Mouse (Mus musculus): ENCODE data around the gene Ppp1r9a. TPM values are rescaled to one million over a fixed set of nuclear protein-coding genes. Genes with fewer than 3 reads are reported as not detected.

The Ppp1r9a gene
- polyA plus RNA-seq, 1 experiment from 2014 or later: 17.8 TPM

DNA sequence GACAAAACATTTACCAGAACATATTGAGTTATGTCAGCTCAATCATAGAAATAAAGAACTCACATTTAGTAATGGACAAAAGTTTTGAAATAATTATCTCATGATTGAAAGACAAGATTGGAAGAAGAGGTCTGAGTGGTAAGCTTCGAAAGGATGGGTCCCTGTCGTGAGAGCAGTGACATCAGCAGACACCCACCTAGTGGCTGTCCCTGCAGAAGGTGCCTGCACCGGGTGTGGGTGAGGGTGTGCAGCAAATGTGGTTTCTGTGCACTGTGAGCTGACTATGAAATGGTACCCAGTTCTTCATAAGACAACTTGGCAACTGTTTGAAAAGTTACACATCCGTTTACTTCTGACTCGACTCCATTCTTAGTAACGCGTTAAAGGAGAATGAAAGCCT, 173.0 kb downstream of the Ppp1r9a start:
- H3K27ac ChIP-seq (ENCODE audit: low read depth, low read length): no peak overlapping the region
- DNase-seq (ENCODE audit: low spot score, missing footprints): peak; percentile 53
- no peak overlapping the region for H3K9ac ChIP-seq (ENCODE audit: low read length)
- H3K4me2 ChIP-seq: no peak overlapping the region
- H3K4me1 ChIP-seq (ENCODE audit: control insufficient read depth, insufficient read depth, low read length): peaks cover 7% of the 10 kb centered on the region
- H3K27me3 ChIP-seq (ENCODE audit: control insufficient read depth, insufficient read depth, low read length): no peaks in the 10 kb centered on the region
- no peaks in the 10 kb centered on the region for H3K36me3 ChIP-seq (ENCODE audit: control insufficient read depth, insufficient read depth, low read length)
- no peaks in the 10 kb centered on the region for H3K9me3 ChIP-seq (ENCODE audit: control insufficient read depth, low read length)
- 92% methylated on average over 7 of the region's 7 CpGs for WGBS
- no peak overlapping the region for H3K4me3 ChIP-seq (ENCODE audit: low read depth, low read length)
- no peak for ATAC-seq (ENCODE audit: low FRiP score)

DNA sequence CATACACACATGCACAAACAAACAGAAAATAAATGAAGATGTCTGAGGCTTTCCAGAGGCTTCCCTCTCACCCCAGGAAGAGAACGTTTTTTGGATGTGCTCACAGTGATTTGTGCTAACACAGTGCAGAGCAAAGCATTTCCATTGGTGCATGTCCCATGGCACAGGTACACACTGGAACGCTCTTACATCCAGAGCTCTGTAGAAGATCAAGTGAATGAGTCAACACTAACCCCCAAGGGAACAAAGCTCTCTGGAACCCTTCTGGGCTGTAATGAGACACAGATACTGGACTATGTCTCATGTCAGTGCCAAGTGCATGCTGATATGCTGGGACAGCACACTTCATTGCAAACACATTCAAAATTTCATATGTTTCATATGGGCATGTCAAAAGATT, 175.3 kb downstream of the Ppp1r9a start:
- Histone ChIP-seq H3K9ac (ENCODE audit: low read length) (no peak overlapping the region), H3K9me3 (ENCODE audit: control insufficient read depth, low read length) (no peaks in the 10 kb centered on the region), H3K36me3 (ENCODE audit: control insufficient read depth, insufficient read depth, low read length) (no peaks in the 10 kb centered on the region), H3K4me1 (ENCODE audit: control insufficient read depth, insufficient read depth, low read length) (peaks cover 16% of the 10 kb centered on the region), H3K4me2 (no peak overlapping the region), H3K27me3 (ENCODE audit: control insufficient read depth, insufficient read depth, low read length) (no peaks in the 10 kb centered on the region), H3K4me3 (ENCODE audit: low read depth, low read length) (no peak overlapping the region), H3K27ac (ENCODE audit: low read depth, low read length) (no peak overlapping the region)
- DNase-seq (ENCODE audit: low spot score, missing footprints) (peak; percentile 44), ATAC-seq (ENCODE audit: low FRiP score) (no peak)
- 83% methylated on average over 2 of the region's 2 CpGs for WGBS

DNA sequence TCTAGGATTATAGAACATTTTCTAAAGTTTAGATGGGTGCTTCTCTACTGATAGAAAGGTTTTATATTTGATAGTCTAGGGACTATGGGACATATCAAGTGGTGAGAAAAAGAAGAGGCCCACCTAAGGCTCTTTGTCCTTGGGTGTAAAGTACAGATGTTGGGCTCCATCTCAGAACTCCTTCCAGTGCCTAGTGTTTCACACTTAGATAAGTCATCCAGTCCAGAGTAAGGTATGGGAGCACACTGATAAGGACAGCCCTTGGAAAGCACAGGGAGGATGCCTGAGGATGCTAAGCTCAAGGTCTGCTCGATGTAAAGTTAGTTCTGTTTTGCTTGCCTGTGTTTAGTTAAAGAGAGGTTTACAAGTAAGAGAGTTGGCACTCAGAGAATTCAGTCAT, 176.4 kb downstream of the Ppp1r9a start:
- no peak overlapping the region for H3K9ac ChIP-seq (ENCODE audit: low read length)
- H3K27ac ChIP-seq (ENCODE audit: low read depth, low read length): no peak overlapping the region
- no peaks in the 10 kb centered on the region for H3K36me3 ChIP-seq (ENCODE audit: control insufficient read depth, insufficient read depth, low read length)
- peaks cover 16% of the 10 kb centered on the region for H3K4me1 ChIP-seq (ENCODE audit: control insufficient read depth, insufficient read depth, low read length)
- H3K4me3 ChIP-seq (ENCODE audit: low read depth, low read length): no peak overlapping the region
- H3K4me2 ChIP-seq: no peak overlapping the region
- 94% methylated on average over 1 of the region's 1 CpGs for WGBS
- no peaks in the 10 kb centered on the region for H3K9me3 ChIP-seq (ENCODE audit: control insufficient read depth, low read length)
- no peak for ATAC-seq (ENCODE audit: low FRiP score)
- no peaks in the 10 kb centered on the region for H3K27me3 ChIP-seq (ENCODE audit: control insufficient read depth, insufficient read depth, low read length)
- no peak for DNase-seq (ENCODE audit: low spot score, missing footprints)

DNA sequence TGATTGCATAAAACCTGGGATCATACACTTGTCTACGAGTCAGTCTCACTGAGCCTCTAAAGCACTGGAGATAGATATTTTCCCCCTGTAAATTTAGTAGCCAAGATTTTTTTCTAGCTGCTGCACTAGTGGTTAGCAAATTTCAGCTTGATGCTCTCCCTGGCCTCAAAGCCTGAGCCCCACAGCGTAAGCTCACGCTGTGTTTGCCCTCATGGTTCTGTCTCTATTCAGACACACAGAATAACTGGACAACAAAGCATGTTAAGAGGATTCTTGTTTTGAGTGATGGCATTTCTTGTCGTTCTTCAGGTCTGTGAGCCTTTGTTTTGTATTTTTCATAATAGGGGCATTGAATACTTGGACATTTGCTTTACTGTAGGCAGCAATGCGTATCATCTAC, 177.4 kb downstream of the Ppp1r9a start:
- no peaks in the 10 kb centered on the region for H3K27me3 ChIP-seq (ENCODE audit: control insufficient read depth, insufficient read depth, low read length)
- WGBS: 37% methylated on average over 5 of the region's 5 CpGs
- ATAC-seq (ENCODE audit: low FRiP score) (peak; percentile 72; the same call in 1 of the 2 replicates), DNase-seq (ENCODE audit: low spot score, missing footprints) (peak; percentile 88)
- H3K36me3 ChIP-seq (ENCODE audit: control insufficient read depth, insufficient read depth, low read length): no peaks in the 10 kb centered on the region
- H3K4me1 ChIP-seq (ENCODE audit: control insufficient read depth, insufficient read depth, low read length): peaks cover 16% of the 10 kb centered on the region
- no peak overlapping the region for H3K9ac ChIP-seq (ENCODE audit: low read length)
- no peak overlapping the region for H3K4me3 ChIP-seq (ENCODE audit: low read depth, low read length)
- no peak overlapping the region for H3K27ac ChIP-seq (ENCODE audit: low read depth, low read length)
- H3K4me2 ChIP-seq: no peak overlapping the region
- H3K9me3 ChIP-seq (ENCODE audit: control insufficient read depth, low read length): no peaks in the 10 kb centered on the region

DNA sequence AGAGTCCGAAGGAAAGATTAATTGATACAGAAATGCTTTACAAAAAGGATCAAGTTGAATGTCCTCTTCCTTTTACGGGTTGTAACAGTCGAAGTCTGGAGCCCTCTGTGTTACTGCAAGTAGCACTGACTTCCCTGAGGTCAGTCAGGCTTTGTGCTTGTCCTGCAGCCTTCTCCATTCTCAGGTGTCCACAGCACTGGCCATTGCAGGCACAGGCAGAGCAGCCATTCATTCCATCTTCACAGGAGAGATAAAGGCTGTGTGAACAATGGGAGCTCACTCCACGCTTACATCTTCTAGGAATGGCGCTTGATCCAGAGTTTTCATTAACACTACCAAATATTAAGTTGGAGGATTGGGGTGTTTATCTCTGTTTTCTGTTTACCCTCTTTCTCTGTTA, 177.8 kb downstream of the Ppp1r9a start:
- Histone ChIP-seq H3K9ac (ENCODE audit: low read length) (no peak overlapping the region), H3K36me3 (ENCODE audit: control insufficient read depth, insufficient read depth, low read length) (no peaks in the 10 kb centered on the region), H3K27me3 (ENCODE audit: control insufficient read depth, insufficient read depth, low read length) (no peaks in the 10 kb centered on the region), H3K4me2 (no peak overlapping the region), H3K9me3 (ENCODE audit: control insufficient read depth, low read length) (no peaks in the 10 kb centered on the region), H3K4me1 (ENCODE audit: control insufficient read depth, insufficient read depth, low read length) (peaks cover 16% of the 10 kb centered on the region), H3K4me3 (ENCODE audit: low read depth, low read length) (no peak overlapping the region), H3K27ac (ENCODE audit: low read depth, low read length) (peak overlapping the region; percentile 16; the same call in 1 of the 2 replicates)
- ATAC-seq (ENCODE audit: low FRiP score) (peak; percentile 50; the same call in 1 of the 2 replicates), DNase-seq (ENCODE audit: low spot score, missing footprints) (no peak)
- WGBS: 45% methylated on average over 5 of the region's 5 CpGs

DNA sequence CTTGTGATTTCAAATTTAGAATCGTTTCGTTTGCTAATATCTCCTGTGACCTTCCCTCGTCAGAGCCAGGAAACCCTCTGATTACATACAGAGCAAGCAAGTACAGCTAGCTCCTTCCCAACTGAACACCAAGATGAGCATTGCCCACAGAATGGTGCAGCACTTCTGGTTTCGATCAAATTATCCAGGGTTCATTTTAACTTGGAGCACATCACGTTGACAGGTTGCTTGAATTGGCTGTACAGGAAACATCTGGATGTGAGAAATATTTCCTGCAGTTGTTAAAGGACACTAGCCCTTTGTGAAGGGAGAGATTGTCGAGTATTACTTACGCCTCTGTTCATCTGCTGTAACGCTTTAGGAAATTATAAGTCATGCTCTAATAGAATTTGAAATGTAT, 178.4 kb downstream of the Ppp1r9a start:
- no peak for ATAC-seq (ENCODE audit: low FRiP score)
- Histone ChIP-seq H3K4me1 (ENCODE audit: control insufficient read depth, insufficient read depth, low read length) (peaks cover 16% of the 10 kb centered on the region), H3K36me3 (ENCODE audit: control insufficient read depth, insufficient read depth, low read length) (no peaks in the 10 kb centered on the region), H3K4me3 (ENCODE audit: low read depth, low read length) (no peak overlapping the region), H3K4me2 (no peak overlapping the region), H3K9me3 (ENCODE audit: control insufficient read depth, low read length) (no peaks in the 10 kb centered on the region), H3K27ac (ENCODE audit: low read depth, low read length) (peak overlapping the region; percentile 16; the same call in 1 of the 2 replicates), H3K27me3 (ENCODE audit: control insufficient read depth, insufficient read depth, low read length) (no peaks in the 10 kb centered on the region), H3K9ac (ENCODE audit: low read length) (no peak overlapping the region)
- no peak for DNase-seq (ENCODE audit: low spot score, missing footprints)
- 70% methylated on average over 8 of the region's 8 CpGs for WGBS

DNA sequence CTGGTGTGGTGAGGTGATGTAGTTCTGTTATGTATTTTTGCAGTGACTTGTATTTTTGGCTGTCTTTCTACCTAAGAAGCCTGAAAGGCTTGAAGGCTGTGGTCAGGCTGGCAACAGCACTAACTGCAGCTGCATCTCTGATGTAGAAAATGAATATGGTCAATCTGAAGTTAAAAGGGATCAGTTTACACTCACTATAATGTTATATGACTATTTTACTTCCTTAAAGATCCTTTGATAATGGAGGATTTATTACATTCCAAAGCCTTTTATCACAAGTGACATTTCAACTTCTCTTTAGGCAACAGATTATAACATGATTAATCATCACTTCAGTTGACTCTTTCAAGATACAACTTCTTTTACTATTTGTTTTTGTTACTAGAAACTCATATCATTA, 179.4 kb downstream of the Ppp1r9a start:
- ATAC-seq (ENCODE audit: low FRiP score): no peak
- Histone ChIP-seq H3K4me1 (ENCODE audit: control insufficient read depth, insufficient read depth, low read length) (peaks cover 16% of the 10 kb centered on the region), H3K27ac (ENCODE audit: low read depth, low read length) (no peak overlapping the region), H3K4me2 (no peak overlapping the region), H3K9ac (ENCODE audit: low read length) (no peak overlapping the region), H3K4me3 (ENCODE audit: low read depth, low read length) (no peak overlapping the region), H3K36me3 (ENCODE audit: control insufficient read depth, insufficient read depth, low read length) (no peaks in the 10 kb centered on the region), H3K27me3 (ENCODE audit: control insufficient read depth, insufficient read depth, low read length) (no peaks in the 10 kb centered on the region), H3K9me3 (ENCODE audit: control insufficient read depth, low read length) (no peaks in the 10 kb centered on the region)
- no peak for DNase-seq (ENCODE audit: low spot score, missing footprints)

DNA sequence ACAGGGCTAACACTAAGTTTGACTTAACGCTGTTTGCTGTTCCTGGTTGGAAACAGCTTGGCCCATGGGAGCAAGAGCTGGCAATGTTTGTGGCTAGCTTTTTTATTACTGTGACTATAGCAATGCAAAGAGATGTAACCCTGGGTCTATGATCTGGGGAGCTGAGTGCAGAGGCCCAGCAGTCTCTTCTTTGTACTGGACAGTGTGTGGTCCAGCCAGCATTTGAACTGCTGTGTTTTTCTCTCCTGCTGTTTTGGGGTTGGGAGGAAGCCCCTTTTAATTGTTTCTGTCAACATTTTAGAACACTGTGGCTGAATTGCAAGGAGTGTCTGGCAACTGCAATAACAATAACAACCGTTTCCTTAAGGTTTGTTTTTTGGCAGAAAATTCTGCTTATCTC, 180.0 kb downstream of the Ppp1r9a start:
- Histone ChIP-seq H3K27me3 (ENCODE audit: control insufficient read depth, insufficient read depth, low read length) (no peaks in the 10 kb centered on the region), H3K4me2 (no peak overlapping the region), H3K36me3 (ENCODE audit: control insufficient read depth, insufficient read depth, low read length) (no peaks in the 10 kb centered on the region), H3K27ac (ENCODE audit: low read depth, low read length) (no peak overlapping the region), H3K4me3 (ENCODE audit: low read depth, low read length) (no peak overlapping the region), H3K4me1 (ENCODE audit: control insufficient read depth, insufficient read depth, low read length) (peaks cover 16% of the 10 kb centered on the region), H3K9me3 (ENCODE audit: control insufficient read depth, low read length) (no peaks in the 10 kb centered on the region), H3K9ac (ENCODE audit: low read length) (no peak overlapping the region)
- no peak for DNase-seq (ENCODE audit: low spot score, missing footprints)
- WGBS: 37% methylated on average over 2 of the region's 2 CpGs
- no peak for ATAC-seq (ENCODE audit: low FRiP score)

DNA sequence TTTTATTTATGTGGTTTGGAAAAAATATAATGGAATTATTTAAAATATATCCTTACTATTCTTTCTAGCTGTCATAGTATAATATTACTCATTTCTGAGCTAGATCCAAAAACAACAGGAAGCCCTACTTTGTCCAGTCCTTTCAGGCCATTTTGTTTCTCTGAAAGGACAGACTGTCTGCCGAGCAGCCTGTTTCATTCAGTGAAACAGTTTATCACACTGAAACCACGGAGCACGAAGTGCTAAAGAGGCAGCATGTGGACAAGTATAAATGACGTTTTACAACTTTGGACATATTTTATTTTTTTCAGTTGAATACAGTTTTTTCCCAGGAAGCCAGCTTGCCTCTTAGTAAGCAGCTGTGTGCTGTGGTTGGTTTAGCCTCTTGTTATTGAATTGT, 181.2 kb downstream of the Ppp1r9a start:
- WGBS: 54% methylated on average over 4 of the region's 4 CpGs
- peaks cover 16% of the 10 kb centered on the region for H3K4me1 ChIP-seq (ENCODE audit: control insufficient read depth, insufficient read depth, low read length)
- H3K27me3 ChIP-seq (ENCODE audit: control insufficient read depth, insufficient read depth, low read length): no peaks in the 10 kb centered on the region
- H3K4me3 ChIP-seq (ENCODE audit: low read depth, low read length): no peak overlapping the region
- no peak overlapping the region for H3K9ac ChIP-seq (ENCODE audit: low read length)
- no peaks in the 10 kb centered on the region for H3K9me3 ChIP-seq (ENCODE audit: control insufficient read depth, low read length)
- DNase-seq (ENCODE audit: low spot score, missing footprints): no peak
- H3K27ac ChIP-seq (ENCODE audit: low read depth, low read length): no peak overlapping the region
- no peaks in the 10 kb centered on the region for H3K36me3 ChIP-seq (ENCODE audit: control insufficient read depth, insufficient read depth, low read length)
- ATAC-seq (ENCODE audit: low FRiP score): no peak
- H3K4me2 ChIP-seq: no peak overlapping the region

DNA sequence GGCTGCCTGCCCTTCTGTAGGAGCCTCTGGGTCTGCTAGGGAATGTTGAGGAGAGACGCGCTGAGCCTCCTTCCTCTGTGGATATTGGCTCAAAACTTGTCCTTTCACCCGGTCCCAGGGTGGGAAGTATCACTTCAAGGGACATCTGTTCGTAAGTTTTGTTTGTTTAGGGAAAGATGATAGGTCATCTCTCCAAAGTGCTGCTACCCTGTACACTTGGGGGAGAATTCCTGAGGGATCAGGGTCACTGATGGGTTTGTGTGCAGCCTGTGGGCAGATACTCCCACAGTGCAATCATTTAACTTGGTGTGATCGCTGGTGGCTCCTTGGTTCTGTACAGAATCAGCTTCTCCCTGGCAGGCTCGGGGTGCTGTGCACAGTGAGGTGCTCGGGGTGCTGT, 189.2 kb downstream of the Ppp1r9a start:
- Histone ChIP-seq H3K27me3 (ENCODE audit: control insufficient read depth, insufficient read depth, low read length) (no peaks in the 10 kb centered on the region), H3K27ac (ENCODE audit: low read depth, low read length) (no peak overlapping the region), H3K4me3 (ENCODE audit: low read depth, low read length) (no peak overlapping the region), H3K4me2 (no peak overlapping the region), H3K4me1 (ENCODE audit: control insufficient read depth, insufficient read depth, low read length) (no peaks in the 10 kb centered on the region), H3K36me3 (ENCODE audit: control insufficient read depth, insufficient read depth, low read length) (no peaks in the 10 kb centered on the region), H3K9me3 (ENCODE audit: control insufficient read depth, low read length) (no peaks in the 10 kb centered on the region), H3K9ac (ENCODE audit: low read length) (no peak overlapping the region)
- WGBS: 88% methylated on average over 7 of the region's 7 CpGs
- no peak for DNase-seq (ENCODE audit: low spot score, missing footprints)
- no peak for ATAC-seq (ENCODE audit: low FRiP score)

Measured in midbrain, embryonic 11.5 days (tissue).